Mouse (Mus musculus) embryonic facial prominence, embryonic 10.5 days (tissue): Measurements from ENCODE around the gene Ptpro. TPM values are rescaled to one million over a fixed set of nuclear protein-coding genes. Genes with fewer than 3 reads are reported as not detected.
"Not testable (repeated sequence)": the region's sequence is repeated elsewhere in the genome, so short reads cannot be mapped to it uniquely, and the experiment has no call there.

Experiments used
- DNase-seq: peaks from one replicate; pipeline ENCODE4 v3.0.0-alpha.2; 2017; ENCODE audit warnings: low spot score
- H3K27ac ChIP-seq: fragments of 300-500 bp; sonication (generic); replicated peaks from 2 replicates; pipeline ENCODE4 v1.5.1; 2016; ENCODE audit warnings: mild to moderate bottlenecking
- H3K27me3 ChIP-seq: fragments of 300-500 bp; sonication (generic); replicated peaks from 2 replicates; pipeline ENCODE4 v1.6.1; 2016; ENCODE audit warnings: low read depth, mild to moderate bottlenecking; ENCODE audit not compliant: poor library complexity, severe bottlenecking
- H3K36me3 ChIP-seq: fragments of 300-500 bp; sonication (generic); replicated peaks from 2 replicates; pipeline ENCODE4 v1.6.1; 2016; ENCODE audit warnings: mild to moderate bottlenecking, moderate library complexity
- H3K4me1 ChIP-seq: fragments of 300-500 bp; sonication (generic); 2 replicates; pipeline ENCODE4 v1.6.1; 2016
- H3K4me3 ChIP-seq: fragments of 300-500 bp; sonication (generic); 2 replicates; pipeline ENCODE4 v1.5.1; 2016; ENCODE audit warnings: mild to moderate bottlenecking, moderate library complexity
- H3K9me3 ChIP-seq: fragments of 300-500 bp; sonication (generic); 2 replicates; pipeline ENCODE4 v1.6.1; 2016; ENCODE audit warnings: mild to moderate bottlenecking
- WGBS: fragments of 180-500 bp; shearing (Covaris S2); methylation state at CpG from one replicate; pipeline ENCODE4 v1.1.7; 2016; 5-methylcytosine and 5-hydroxymethylcytosine counted together
- polyA plus RNA-seq: library from polyadenylated mRNA; unstranded; fragments of >200 nt; fragmentation: Nextera tagmentation; extraction: Ambion mirVana; gene quantifications from 2 replicates; pipeline ENCODE4 v1.2.1, GENCODE M21; 2016

Gene Ptpro
- polyA plus RNA-seq, 1 experiment from 2014 or later, result 2.3 TPM

GRCm38 (mm10) chr6:137470901-137471598 is 218.9 kb downstream of the Ptpro start:
- peaks cover 2% of the 10 kb centered on the region; the same call in 1 of the 2 replicates for H3K9me3 ChIP-seq
- H3K4me1 ChIP-seq, result peaks cover 12% of the 10 kb centered on the region
- DNase-seq, result peak; percentile 35
- no peak overlapping the region for H3K4me3 ChIP-seq
- peak overlapping the region; percentile 40; the same call in 1 of the 2 replicates for H3K27ac ChIP-seq
- H3K36me3 ChIP-seq, result no peaks in the 10 kb centered on the region
- 72% methylated on average over 11 of the region's 11 CpGs for WGBS
- no peaks in the 10 kb centered on the region for H3K27me3 ChIP-seq

GRCm38 (mm10) chr6:137472129-137472528 is 220.0 kb downstream of the Ptpro start:
- Histone ChIP-seq H3K9me3 (peaks cover 6% of the 10 kb centered on the region; the same call in 1 of the 2 replicates), H3K27me3 (no peaks in the 10 kb centered on the region), H3K36me3 (peaks cover 6% of the 10 kb centered on the region; the same call in 1 of the 2 replicates), H3K4me1 (peaks cover 12% of the 10 kb centered on the region), H3K27ac (no peak overlapping the region), H3K4me3 (no peak overlapping the region)
- 76% methylated on average over 9 of the region's 9 CpGs for WGBS
- no peak for DNase-seq

GRCm38 (mm10) chr6:137473433-137473832 is 221.3 kb downstream of the Ptpro start:
- peaks cover 12% of the 10 kb centered on the region for H3K4me1 ChIP-seq
- H3K27ac ChIP-seq, result no peak overlapping the region
- no peak for DNase-seq
- 57% methylated on average over 1 of the region's 1 CpGs for WGBS
- H3K36me3 ChIP-seq, result peaks cover 6% of the 10 kb centered on the region; the same call in 1 of the 2 replicates
- no peaks in the 10 kb centered on the region for H3K27me3 ChIP-seq
- H3K4me3 ChIP-seq, result no peak overlapping the region
- H3K9me3 ChIP-seq, result peaks cover 6% of the 10 kb centered on the region; the same call in 1 of the 2 replicates

- not testable (repeated sequence) for H3K4me1 ChIP-seq, H3K4me3 ChIP-seq, H3K27ac ChIP-seq, H3K9me3 ChIP-seq, H3K27me3 ChIP-seq, DNase-seq, H3K36me3 ChIP-seq
- WGBS, result 98% methylated on average over 5 of the region's 5 CpGs
Observed at GRCm38 (mm10) chr6:137475695-137476094, 223.6 kb downstream of the Ptpro start.

GRCm38 (mm10) chr6:137482891-137483290 is 230.8 kb downstream of the Ptpro start:
- DNase-seq, result no peak
- no peak overlapping the region for H3K4me3 ChIP-seq
- no peak overlapping the region for H3K27ac ChIP-seq
- no peaks in the 10 kb centered on the region for H3K27me3 ChIP-seq
- H3K36me3 ChIP-seq, result no peaks in the 10 kb centered on the region
- H3K4me1 ChIP-seq, result peaks cover 5% of the 10 kb centered on the region
- WGBS, result 88% methylated on average over 7 of the region's 7 CpGs
- H3K9me3 ChIP-seq, result no peaks in the 10 kb centered on the region

GRCm38 (mm10) chr6:137487443-137487842 is 235.3 kb downstream of the Ptpro start:
- no peaks in the 10 kb centered on the region for H3K27me3 ChIP-seq
- no peaks in the 10 kb centered on the region for H3K36me3 ChIP-seq
- no peak overlapping the region for H3K27ac ChIP-seq
- DNase-seq, result peak; percentile 66
- WGBS, result 24% methylated on average over 6 of the region's 6 CpGs
- H3K4me3 ChIP-seq, result no peak overlapping the region
- peaks cover 6% of the 10 kb centered on the region for H3K4me1 ChIP-seq
- no peaks in the 10 kb centered on the region for H3K9me3 ChIP-seq

- Histone ChIP-seq H3K27me3 (no peaks in the 10 kb centered on the region), H3K36me3 (no peaks in the 10 kb centered on the region), H3K4me3 (no peak overlapping the region), H3K4me1 (peaks cover 6% of the 10 kb centered on the region), H3K9me3 (no peaks in the 10 kb centered on the region), H3K27ac (no peak overlapping the region)
- WGBS, result 94% methylated on average over 14 of the region's 14 CpGs
- DNase-seq, result no peak
Observed at GRCm38 (mm10) chr6:137490115-137490514, 238.0 kb downstream of the Ptpro start.

GRCm38 (mm10) chr6:137491659-137492058 is 239.5 kb downstream of the Ptpro start:
- no peaks in the 10 kb centered on the region for H3K9me3 ChIP-seq
- peaks cover 6% of the 10 kb centered on the region for H3K4me1 ChIP-seq
- H3K36me3 ChIP-seq, result no peaks in the 10 kb centered on the region
- 73% methylated on average over 2 of the region's 2 CpGs for WGBS
- H3K4me3 ChIP-seq, result no peak overlapping the region
- no peaks in the 10 kb centered on the region for H3K27me3 ChIP-seq
- H3K27ac ChIP-seq, result no peak overlapping the region
- DNase-seq, result no peak

GRCm38 (mm10) chr6:137492582-137492981 is 240.5 kb downstream of the Ptpro start:
- no peak overlapping the region for H3K4me3 ChIP-seq
- peaks cover 4% of the 10 kb centered on the region; the same call in 1 of the 2 replicates for H3K4me1 ChIP-seq
- no peaks in the 10 kb centered on the region for H3K9me3 ChIP-seq
- no peaks in the 10 kb centered on the region for H3K36me3 ChIP-seq
- no peak overlapping the region for H3K27ac ChIP-seq
- H3K27me3 ChIP-seq, result no peaks in the 10 kb centered on the region
- WGBS, result 85% methylated on average over 4 of the region's 4 CpGs
- no peak for DNase-seq

- H3K9me3 ChIP-seq, result no peaks in the 10 kb centered on the region
- WGBS, result 91% methylated on average over 17 of the region's 17 CpGs
- no peaks in the 10 kb centered on the region for H3K36me3 ChIP-seq
Observed at GRCm38 (mm10) chr6:137493211-137494135, 241.4 kb downstream of the Ptpro start.

GRCm38 (mm10) chr6:137494136-137494475 is 242.0 kb downstream of the Ptpro start:
- no peaks in the 10 kb centered on the region for H3K36me3 ChIP-seq
- DNase-seq, result no peak
- H3K27me3 ChIP-seq, result no peaks in the 10 kb centered on the region
- 0 out of 2 replicates have a peak, but pooled peaks cover 3% of the 10 kb centered on the region for H3K4me1 ChIP-seq
- H3K27ac ChIP-seq, result no peak overlapping the region
- no peak overlapping the region for H3K4me3 ChIP-seq
- no peaks in the 10 kb centered on the region for H3K9me3 ChIP-seq

More at GRCm38 (mm10) chr6:137493211-137494135, 241.4 kb downstream of the Ptpro start:
- Histone ChIP-seq H3K27me3 (no peaks in the 10 kb centered on the region), H3K27ac (no peak overlapping the region), H3K4me1 (0 out of 2 replicates have a peak, but pooled peaks cover 3% of the 10 kb centered on the region), H3K4me3 (no peak overlapping the region)
- DNase-seq, result no peak

- H3K36me3 ChIP-seq, result no peaks in the 10 kb centered on the region
- DNase-seq, result no peak
- H3K27me3 ChIP-seq, result no peaks in the 10 kb centered on the region
- 0 out of 2 replicates have a peak, but pooled peaks cover 3% of the 10 kb centered on the region for H3K4me1 ChIP-seq
- no peak overlapping the region for H3K27ac ChIP-seq
- no peak overlapping the region for H3K4me3 ChIP-seq
- 83% methylated on average over 1 of the region's 1 CpGs for WGBS
- H3K9me3 ChIP-seq, result no peaks in the 10 kb centered on the region
Observed at GRCm38 (mm10) chr6:137494801-137495200, 242.7 kb downstream of the Ptpro start.
